Mouse (Mus musculus) G1E (cell line): ENCODE measurements around the gene Srd5a1. TPM values are rescaled to one million over a fixed set of nuclear protein-coding genes. Genes with fewer than 3 reads are reported as not detected.

ENCODE experiments used
- ATAC-seq: 2 replicates; pipeline ENCODE4 v1.8.0; 2016; ENCODE audit warnings: mild to moderate bottlenecking; ENCODE audit not compliant: insufficient number of reproducible peaks, poor library complexity, low FRiP score, severe bottlenecking; ENCODE audit errors: extremely low read depth
- DNase-seq: peaks from one replicate; pipeline ENCODE4 v3.0.0; 2012; ENCODE audit warnings: low spot score
- H3K27me3 ChIP-seq: 2 replicates; pipeline ENCODE4 v1.6.1; 2012; ENCODE audit warnings: mild to moderate bottlenecking, low read length, inconsistent platforms; ENCODE audit not compliant: insufficient read depth
- H3K36me3 ChIP-seq: replicated peaks from 2 replicates; pipeline ENCODE3; 2012; ENCODE audit warnings: mild to moderate bottlenecking, inconsistent platforms
- H3K4me1 ChIP-seq: 2 replicates; pipeline ENCODE4 v1.6.1; 2012; ENCODE audit warnings: low read depth, low read length, inconsistent platforms, mixed read lengths; ENCODE audit not compliant: insufficient read depth
- H3K4me3 ChIP-seq: 2 replicates; pipeline ENCODE4 v1.5.1; 2012; ENCODE audit warnings: low read depth, mild to moderate bottlenecking, inconsistent platforms, low read length, moderate library complexity, mixed read lengths
- H3K9me3 ChIP-seq: replicated peaks from 2 replicates; pipeline ENCODE4 v1.6.1; 2012; ENCODE audit warnings: inconsistent platforms
- CTCF ChIP-seq: IDR thresholded peaks from 2 replicates; pipeline ENCODE4 v1.5.1; 2012; ENCODE audit warnings: low read depth, low read length, inconsistent platforms, mixed read lengths
- GATA1 ChIP-seq: IDR thresholded peaks from 2 replicates; pipeline ENCODE4 v1.6.1; 2012; ENCODE audit warnings: borderline replicate concordance, low read length, inconsistent platforms, mixed read lengths
- GATA2 ChIP-seq: IDR thresholded peaks from 2 replicates; pipeline ENCODE4 v1.6.1; 2012; ENCODE audit warnings: low read depth, low read length, inconsistent platforms, borderline replicate concordance
- POLR2AphosphoS5 ChIP-seq: IDR thresholded peaks from 2 replicates; pipeline ENCODE4 v1.6.1; 2012; ENCODE audit warnings: low read depth, low read length, inconsistent platforms; ENCODE audit not compliant: insufficient replicate concordance
- TAL1 ChIP-seq: conservative IDR thresholded peaks from 2 replicates; pipeline ENCODE4 v1.6.1; 2012; ENCODE audit warnings: low read depth, low read length, inconsistent platforms, mixed read lengths
- polyA plus RNA-seq: library from polyadenylated mRNA; stranded (reverse); fragments of >175 nt; gene quantifications from 2 replicates; pipeline ENCODE4 v1.2.3, GENCODE M21; 2012
- total RNA-seq, 2 experiments: library from RNA; stranded (forward) in 1 of 2; stranded (reverse) in 1 of 2; fragments of 200-1000 nt in 1 of 2; fragments of >200 nt in 1 of 2; fragmentation: Nextera tagmentation in 1 of 2; gene quantifications; 2 replicates each; pipeline ENCODE4 v1.2.3; 2014 to 2017

The Srd5a1 gene
- total and polyA plus RNA-seq, 3 experiments = 3.8 to 7.1 (median 6.8) TPM

- no peaks in the 10 kb centered on the region for H3K36me3 ChIP-seq
- peaks cover 3% of the 10 kb centered on the region; the same call in 1 of the 2 replicates for H3K4me1 ChIP-seq
- ATAC-seq (no peak), DNase-seq (no peak)
- H3K27me3 ChIP-seq = peaks cover 13% of the 10 kb centered on the region
- no peaks in the 10 kb centered on the region for H3K9me3 ChIP-seq
- TF ChIP-seq GATA1 (no peak), GATA2 (no peak), CTCF (peak; percentile 59), TAL1 (no peak), POLR2AphosphoS5 (no peak)
- no peak overlapping the region for H3K4me3 ChIP-seq
These were observed 58.2 kb downstream of the Srd5a1 start for GRCm38 (mm10) chr13:69553024-69553423.

GRCm38 (mm10) chr13:69550831-69551230 is 60.4 kb downstream of the Srd5a1 start:
- H3K36me3 ChIP-seq = no peaks in the 10 kb centered on the region
- H3K9me3 ChIP-seq = no peaks in the 10 kb centered on the region
- no peak for TF ChIP-seq GATA2
- TF ChIP-seq POLR2AphosphoS5 = no peak
- no peak for TF ChIP-seq TAL1
- TF ChIP-seq GATA1 = no peak
- TF ChIP-seq CTCF = no peak
- peaks cover 20% of the 10 kb centered on the region for H3K27me3 ChIP-seq
- no peaks in the 10 kb centered on the region for H3K4me1 ChIP-seq
- no peak overlapping the region for H3K4me3 ChIP-seq
- no peak for ATAC-seq
- no peak for DNase-seq

GRCm38 (mm10) chr13:69549980-69550379 is 61.3 kb downstream of the Srd5a1 start:
- Histone ChIP-seq H3K4me1 (no peaks in the 10 kb centered on the region), H3K27me3 (peaks cover 20% of the 10 kb centered on the region), H3K36me3 (no peaks in the 10 kb centered on the region), H3K9me3 (no peaks in the 10 kb centered on the region), H3K4me3 (no peak overlapping the region)
- no peak for ATAC-seq
- TF ChIP-seq TAL1 (no peak), GATA2 (no peak), POLR2AphosphoS5 (no peak), GATA1 (no peak), CTCF (no peak)
- no peak for DNase-seq

- Histone ChIP-seq H3K4me3 (no peak overlapping the region), H3K36me3 (no peaks in the 10 kb centered on the region), H3K4me1 (no peaks in the 10 kb centered on the region), H3K27me3 (peaks cover 29% of the 10 kb centered on the region), H3K9me3 (no peaks in the 10 kb centered on the region)
- DNase-seq = no peak
- ATAC-seq = no peak
- no peak for TF ChIP-seq TAL1
- TF ChIP-seq GATA2 = no peak
- TF ChIP-seq CTCF = no peak
These were observed 63.6 kb downstream of the Srd5a1 start for GRCm38 (mm10) chr13:69547488-69548180.

GRCm38 (mm10) chr13:69545019-69545418 is 66.2 kb downstream of the Srd5a1 start:
- Histone ChIP-seq H3K4me1 (0 out of 2 replicates have a peak, but pooled peaks cover 9% of the 10 kb centered on the region), H3K4me3 (no peak overlapping the region), H3K27me3 (peaks cover 34% of the 10 kb centered on the region), H3K9me3 (no peaks in the 10 kb centered on the region), H3K36me3 (no peaks in the 10 kb centered on the region)
- ATAC-seq = peak; percentile 62
- TF ChIP-seq POLR2AphosphoS5 = no peak
- no peak for TF ChIP-seq TAL1
- peak; percentile 69 for TF ChIP-seq CTCF
- TF ChIP-seq GATA2 = no peak
- no peak for DNase-seq

GRCm38 (mm10) chr13:69543595-69543994 is 67.6 kb downstream of the Srd5a1 start:
- DNase-seq (no peak), ATAC-seq (no peak)
- no peaks in the 10 kb centered on the region for H3K36me3 ChIP-seq
- no peak overlapping the region for H3K4me3 ChIP-seq
- no peaks in the 10 kb centered on the region for H3K9me3 ChIP-seq
- peaks cover 25% of the 10 kb centered on the region for H3K27me3 ChIP-seq
- TF ChIP-seq GATA1 (no peak), GATA2 (no peak), POLR2AphosphoS5 (no peak), TAL1 (no peak)
- H3K4me1 ChIP-seq = peaks cover 11% of the 10 kb centered on the region; the same call in 1 of the 2 replicates
